Mouse (Mus musculus) hindbrain, postnatal 0 days (tissue): ENCODE measurements around the gene Tcea3. TPM values are rescaled to one million over a fixed set of nuclear protein-coding genes. Genes with fewer than 3 reads are reported as not detected.
A peak's percentile ranks its signal among the peaks of the same experiment; 100 is the strongest.

Source experiments
- ATAC-seq: fragments of 200-750 bp; cut with Nextera tagmentation; 2 replicates; pipeline ENCODE4 v1.8.0; 2017; ENCODE audit warnings: mild to moderate bottlenecking, moderate TSS enrichment, moderate library complexity
- DNase-seq: peaks from one replicate; pipeline ENCODE4 v3.0.0-alpha.2; 2015; ENCODE audit warnings: low spot score
- H3K27ac ChIP-seq: fragments of 300-500 bp; sonication (generic); 2 replicates; pipeline ENCODE4 v1.5.1; 2014; ENCODE audit warnings: mild to moderate bottlenecking
- H3K27me3 ChIP-seq: fragments of 300-500 bp; sonication (generic); 2 replicates; pipeline ENCODE4 v1.6.1; 2014; ENCODE audit warnings: low read length, mixed read lengths; ENCODE audit not compliant: insufficient read depth
- H3K36me3 ChIP-seq: fragments of 300-500 bp; sonication (generic); 2 replicates; pipeline ENCODE4 v1.6.1; 2014; ENCODE audit warnings: low read length, mixed read lengths; ENCODE audit not compliant: insufficient read depth
- H3K4me1 ChIP-seq: fragments of 300-500 bp; sonication (generic); 2 replicates; pipeline ENCODE4 v1.6.1; 2014; ENCODE audit warnings: antibody characterized with exemption, low read length, mixed read lengths; ENCODE audit not compliant: insufficient read depth
- H3K4me2 ChIP-seq: fragments of 300-500 bp; sonication (generic); 2 replicates; pipeline ENCODE4 v1.6.1; 2014; ENCODE audit warnings: low read depth, mild to moderate bottlenecking, low read length, moderate library complexity, mixed read lengths
- H3K4me3 ChIP-seq: fragments of 300-500 bp; sonication (generic); 2 replicates; pipeline ENCODE4 v1.5.1; 2014; ENCODE audit warnings: low read length
- H3K9ac ChIP-seq: fragments of 300-500 bp; sonication (generic); replicated peaks from 2 replicates; pipeline ENCODE4 v1.6.1; 2014; ENCODE audit warnings: mild to moderate bottlenecking, low read length, moderate library complexity, mixed read lengths
- H3K9me3 ChIP-seq: fragments of 300-500 bp; sonication (generic); 2 replicates; pipeline ENCODE4 v1.6.1; 2016; ENCODE audit warnings: low read length, mixed read lengths
- CTCF ChIP-seq: IDR thresholded peaks from 2 replicates; pipeline ENCODE4 v1.5.1; 2016; ENCODE audit warnings: antibody characterized with exemption, control low read depth, low read depth
- WGBS: fragments of 180-500 bp; shearing (Covaris S2); extraction: QIAGEN DNeasy Blood & Tissue Kit; methylation state at CpG from one replicate; pipeline ENCODE4 v1.1.7; 2014; 5-methylcytosine and 5-hydroxymethylcytosine counted together
- polyA plus RNA-seq: library from polyadenylated mRNA; unstranded; fragments of >200 nt; fragmentation: Nextera tagmentation; extraction: Ambion mirVana; gene quantifications from 2 replicates; pipeline ENCODE4 v1.2.1, GENCODE M21; 2015
- total RNA-seq: library from RNA; depleted of rRNA; stranded (reverse); fragments of >200 nt; gene quantifications from 2 replicates; pipeline ENCODE4 v1.2.3, GENCODE M21; 2014

The Tcea3 gene
- total and polyA plus RNA-seq, 2 experiments from 2014 or later: 2.2 to 3.3 TPM

- no peak overlapping the region for H3K4me2 ChIP-seq
- H3K4me3 ChIP-seq: no peak overlapping the region
- H3K9me3 ChIP-seq: no peaks in the 10 kb centered on the region
- H3K9ac ChIP-seq: no peak overlapping the region
- ATAC-seq: no peak
- H3K4me1 ChIP-seq: peaks cover 9% of the 10 kb centered on the region; the same call in 1 of the 2 replicates
- H3K27ac ChIP-seq: no peak overlapping the region
- peaks cover 21% of the 10 kb centered on the region for H3K27me3 ChIP-seq
- WGBS: 74% methylated on average over 7 of the region's 7 CpGs
- no peaks in the 10 kb centered on the region for H3K36me3 ChIP-seq
- no peak for DNase-seq
- TF ChIP-seq CTCF: no peak
These were observed 3.3 kb upstream of the Tcea3 start for GRCm38 (mm10) chr4:136244208-136244607.

- no peak for TF ChIP-seq CTCF
- H3K27me3 ChIP-seq: peaks cover 33% of the 10 kb centered on the region
- no peak overlapping the region for H3K4me2 ChIP-seq
- no peak overlapping the region for H3K9ac ChIP-seq
- DNase-seq (no peak), ATAC-seq (no peak)
- H3K27ac ChIP-seq: no peak overlapping the region
- 32% methylated on average over 5 of the region's 5 CpGs for WGBS
- H3K4me1 ChIP-seq: peaks cover 9% of the 10 kb centered on the region; the same call in 1 of the 2 replicates
- H3K9me3 ChIP-seq: no peaks in the 10 kb centered on the region
- no peak overlapping the region for H3K4me3 ChIP-seq
- H3K36me3 ChIP-seq: no peaks in the 10 kb centered on the region
These were observed 1.8 kb upstream of the Tcea3 start for GRCm38 (mm10) chr4:136245681-136246080.

- Histone ChIP-seq H3K4me2 (no peak overlapping the region), H3K36me3 (no peaks in the 10 kb centered on the region), H3K27me3 (peaks cover 36% of the 10 kb centered on the region), H3K4me3 (no peak overlapping the region), H3K4me1 (peaks cover 9% of the 10 kb centered on the region; the same call in 1 of the 2 replicates), H3K9me3 (no peaks in the 10 kb centered on the region), H3K27ac (no peak overlapping the region), H3K9ac (no peak overlapping the region)
- DNase-seq (no peak), ATAC-seq (no peak)
- TF ChIP-seq CTCF: no peak
- WGBS: 8% methylated on average over 12 of the region's 12 CpGs
These were observed 960 bp upstream of the Tcea3 start for GRCm38 (mm10) chr4:136246568-136246969.

- peaks cover 9% of the 10 kb centered on the region; the same call in 1 of the 2 replicates for H3K4me1 ChIP-seq
- H3K9me3 ChIP-seq: no peaks in the 10 kb centered on the region
- peak overlapping the region; percentile 35 for H3K4me3 ChIP-seq
- DNase-seq (peak; percentile 11), ATAC-seq (no peak)
- peak overlapping the region; percentile 54 for H3K4me2 ChIP-seq
- 1% methylated on average over 14 of the region's 14 CpGs for WGBS
- H3K27me3 ChIP-seq: peaks cover 36% of the 10 kb centered on the region
- no peaks in the 10 kb centered on the region for H3K36me3 ChIP-seq
- no peak overlapping the region for H3K27ac ChIP-seq
- peak overlapping the region; percentile 28; the same call in 1 of the 2 replicates for H3K9ac ChIP-seq
- TF ChIP-seq CTCF: no peak
These were observed 172 bp upstream of the Tcea3 start for GRCm38 (mm10) chr4:136247386-136247728.

- peak overlapping the region; percentile 54 for H3K4me2 ChIP-seq
- peaks cover 36% of the 10 kb centered on the region for H3K27me3 ChIP-seq
- ATAC-seq: no peak
- DNase-seq: no peak
- peaks cover 9% of the 10 kb centered on the region; the same call in 1 of the 2 replicates for H3K4me1 ChIP-seq
- no peak overlapping the region for H3K27ac ChIP-seq
- no peak for TF ChIP-seq CTCF
- H3K9ac ChIP-seq: peak overlapping the region; percentile 28; the same call in 1 of the 2 replicates
- H3K36me3 ChIP-seq: no peaks in the 10 kb centered on the region
- WGBS: 1% methylated on average over 37 of the region's 37 CpGs
- peak overlapping the region; percentile 35 for H3K4me3 ChIP-seq
- no peaks in the 10 kb centered on the region for H3K9me3 ChIP-seq
These were observed 1.2 kb downstream of the Tcea3 start for GRCm38 (mm10) chr4:136248464-136249331.

- no peaks in the 10 kb centered on the region for H3K9me3 ChIP-seq
- no peak overlapping the region for H3K27ac ChIP-seq
- H3K4me2 ChIP-seq: peak overlapping the region; percentile 54
- H3K4me1 ChIP-seq: peaks cover 9% of the 10 kb centered on the region; the same call in 1 of the 2 replicates
- no peak for ATAC-seq
- H3K36me3 ChIP-seq: no peaks in the 10 kb centered on the region
- DNase-seq: no peak
- H3K27me3 ChIP-seq: peaks cover 36% of the 10 kb centered on the region
- no peak for TF ChIP-seq CTCF
- no peak overlapping the region for H3K9ac ChIP-seq
- H3K4me3 ChIP-seq: peak overlapping the region; percentile 35; the same call in 1 of the 2 replicates
- 14% methylated on average over 11 of the region's 11 CpGs for WGBS
These were observed 1.8 kb downstream of the Tcea3 start for GRCm38 (mm10) chr4:136249332-136249647.

- TF ChIP-seq CTCF: no peak
- H3K9me3 ChIP-seq: no peaks in the 10 kb centered on the region
- no peak overlapping the region for H3K4me3 ChIP-seq
- no peak overlapping the region for H3K4me2 ChIP-seq
- DNase-seq: peak; percentile 14
- no peak overlapping the region for H3K9ac ChIP-seq
- no peaks in the 10 kb centered on the region for H3K36me3 ChIP-seq
- H3K27me3 ChIP-seq: peaks cover 36% of the 10 kb centered on the region
- no peak overlapping the region for H3K27ac ChIP-seq
- ATAC-seq: no peak
- peaks cover 9% of the 10 kb centered on the region; the same call in 1 of the 2 replicates for H3K4me1 ChIP-seq
- 42% methylated on average over 9 of the region's 9 CpGs for WGBS
These were observed 2.3 kb downstream of the Tcea3 start for GRCm38 (mm10) chr4:136249780-136250179.
